Mouse (Mus musculus) embryonic fibroblast, embryonic 13.5 days (primary cell): Measurements from ENCODE around the gene Rbm6. TPM values are rescaled to one million over a fixed set of nuclear protein-coding genes. Genes with fewer than 3 reads are reported as not detected.

ENCODE experiments used
- H3K27ac ChIP-seq: 2 replicates; pipeline ENCODE4 v1.5.1; 2012; ENCODE audit warnings: low read length, control low read depth, inconsistent platforms; ENCODE audit not compliant: insufficient read depth
- H3K4me1 ChIP-seq: 2 replicates; pipeline ENCODE4 v1.6.1; 2011; ENCODE audit warnings: low read length; ENCODE audit not compliant: control insufficient read depth, insufficient read depth
- H3K4me3 ChIP-seq: 2 replicates; pipeline ENCODE4 v1.5.1; 2011; ENCODE audit warnings: mild to moderate bottlenecking, control low read depth, low read length; ENCODE audit not compliant: insufficient read depth
- CTCF ChIP-seq: IDR thresholded peaks from 2 replicates; pipeline ENCODE4 v1.5.1; 2011; ENCODE audit warnings: mild to moderate bottlenecking, control low read depth, low read length, moderate library complexity, borderline replicate concordance; ENCODE audit not compliant: insufficient read depth
- POLR2A ChIP-seq: IDR thresholded peaks from 2 replicates; pipeline ENCODE4 v1.6.1; 2011; ENCODE audit warnings: low read depth, mild to moderate bottlenecking, control low read depth, low read length, moderate library complexity
- polyA plus RNA-seq: library from polyadenylated mRNA; stranded (reverse); fragments of >200 nt; gene quantifications from 2 replicates; pipeline ENCODE4 v1.2.4, GENCODE M21; 2011; ENCODE audit warnings: low read depth; ENCODE audit not compliant: missing spikeins, insufficient read length

Gene Rbm6
- polyA plus RNA-seq, 1 experiment: 87.1 TPM

GRCm38 (mm10) chr9:107880411-107880810 lies 7.4 kb upstream of the Rbm6 start:
- no peak overlapping the region for H3K27ac ChIP-seq
- H3K4me3 ChIP-seq: no peak overlapping the region
- no peaks in the 10 kb centered on the region for H3K4me1 ChIP-seq
- TF ChIP-seq CTCF (no peak), POLR2A (no peak)

- peak overlapping the region; percentile 84 for H3K27ac ChIP-seq
- H3K4me3 ChIP-seq: peak overlapping the region; percentile 100
- peaks cover 3% of the 10 kb centered on the region; the same call in 1 of the 2 replicates for H3K4me1 ChIP-seq
- TF ChIP-seq POLR2A (peak; percentile 83), CTCF (no peak)
These were observed 513 bp downstream of the Rbm6 start for GRCm38 (mm10) chr9:107872350-107873098.

DNA sequence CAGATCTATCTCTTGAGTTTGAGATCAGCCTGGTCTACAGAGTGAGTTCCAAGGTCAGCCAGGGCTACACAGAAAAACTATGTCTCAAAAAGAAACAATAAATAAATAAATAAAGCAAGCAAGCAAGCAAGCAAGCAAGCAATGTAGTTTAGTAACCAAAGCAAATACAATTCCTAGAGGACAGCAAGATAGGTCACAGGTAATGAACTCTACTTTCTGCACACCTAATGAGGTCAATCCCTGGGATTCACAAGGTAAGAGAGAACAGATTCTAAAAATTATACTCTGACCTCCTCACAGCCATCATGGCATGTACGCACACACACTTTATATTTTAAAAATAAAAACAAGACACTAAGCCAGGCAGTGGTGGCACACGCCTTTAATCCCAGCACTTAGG lies 7.0 kb downstream of the Rbm6 start:
- no peaks in the 10 kb centered on the region for H3K4me1 ChIP-seq
- no peak overlapping the region for H3K4me3 ChIP-seq
- TF ChIP-seq CTCF (no peak), POLR2A (no peak)
- H3K27ac ChIP-seq: no peak overlapping the region

DNA sequence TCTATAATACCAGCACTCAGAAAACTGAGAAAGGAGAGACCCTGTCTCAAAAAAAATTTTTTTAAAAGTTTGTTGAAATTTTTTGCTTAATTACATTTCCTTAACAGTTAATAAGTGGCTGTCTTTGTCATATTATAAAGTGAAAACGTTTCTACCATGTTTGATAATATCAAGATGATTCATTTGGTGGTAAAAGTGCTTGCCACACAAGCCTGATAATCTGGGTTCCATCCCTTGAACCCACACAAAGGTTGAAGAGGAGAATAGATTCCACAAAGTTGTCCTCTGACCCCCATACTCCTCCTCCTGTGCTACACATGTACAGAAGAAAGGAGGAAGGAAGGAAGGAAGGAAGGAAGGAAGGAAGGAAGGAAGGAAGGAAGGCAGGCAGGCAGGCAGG lies 8.5 kb downstream of the Rbm6 start:
- no peak overlapping the region for H3K4me3 ChIP-seq
- TF ChIP-seq POLR2A: no peak
- no peak for TF ChIP-seq CTCF
- no peak overlapping the region for H3K27ac ChIP-seq
- no peaks in the 10 kb centered on the region for H3K4me1 ChIP-seq

DNA sequence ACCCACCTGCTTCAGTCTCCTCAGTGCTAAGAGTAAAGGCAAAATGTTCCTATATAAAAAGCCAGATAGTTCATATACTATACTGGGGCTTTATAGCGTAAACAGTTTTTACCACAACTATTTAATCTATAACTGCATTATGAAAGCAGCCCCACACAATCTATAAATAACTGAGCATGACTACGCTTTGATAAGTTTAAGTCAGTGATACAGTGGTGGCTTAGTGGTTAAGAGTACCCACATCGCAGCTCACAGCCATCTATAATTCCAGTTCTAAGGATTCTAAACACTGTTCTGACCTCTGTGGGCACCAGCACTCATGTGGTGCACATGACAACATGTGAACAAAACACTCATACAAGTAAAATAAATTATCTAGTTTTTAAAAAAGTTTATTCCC lies 14.7 kb downstream of the Rbm6 start:
- Histone ChIP-seq H3K4me1 (no peaks in the 10 kb centered on the region), H3K27ac (no peak overlapping the region), H3K4me3 (no peak overlapping the region)
- TF ChIP-seq POLR2A (no peak), CTCF (no peak)

- H3K4me3 ChIP-seq: no peak overlapping the region
- TF ChIP-seq CTCF: no peak
- no peak for TF ChIP-seq POLR2A
- no peaks in the 10 kb centered on the region for H3K4me1 ChIP-seq
- H3K27ac ChIP-seq: no peak overlapping the region
These were observed 24.1 kb downstream of the Rbm6 start for GRCm38 (mm10) chr9:107848922-107849321.

GRCm38 (mm10) chr9:107842709-107843108 lies 30.3 kb downstream of the Rbm6 start:
- H3K4me1 ChIP-seq: no peaks in the 10 kb centered on the region
- no peak for TF ChIP-seq POLR2A
- no peak for TF ChIP-seq CTCF
- H3K4me3 ChIP-seq: no peak overlapping the region
- H3K27ac ChIP-seq: no peak overlapping the region

- Histone ChIP-seq H3K4me1 (no peaks in the 10 kb centered on the region), H3K27ac (no peak overlapping the region), H3K4me3 (no peak overlapping the region)
- TF ChIP-seq CTCF: no peak
- no peak for TF ChIP-seq POLR2A
These were observed 34.2 kb downstream of the Rbm6 start for GRCm38 (mm10) chr9:107838869-107839268.

GRCm38 (mm10) chr9:107833826-107834225 lies 39.2 kb downstream of the Rbm6 start:
- peak overlapping the region; percentile 88 for H3K27ac ChIP-seq

GRCm38 (mm10) chr9:107831765-107832164 lies 41.3 kb downstream of the Rbm6 start:
- no peak overlapping the region for H3K4me3 ChIP-seq
- H3K4me1 ChIP-seq: peaks cover 2% of the 10 kb centered on the region; the same call in 1 of the 2 replicates
- no peak for TF ChIP-seq CTCF
- TF ChIP-seq POLR2A: no peak
- no peak overlapping the region for H3K27ac ChIP-seq

More at GRCm38 (mm10) chr9:107833826-107834225, 39.2 kb downstream of the Rbm6 start:
- Histone ChIP-seq H3K4me3 (no peak overlapping the region), H3K4me1 (peaks cover 2% of the 10 kb centered on the region; the same call in 1 of the 2 replicates)
- TF ChIP-seq POLR2A (no peak), CTCF (no peak)

- H3K27ac ChIP-seq: no peak overlapping the region
- H3K4me1 ChIP-seq: no peaks in the 10 kb centered on the region
- TF ChIP-seq POLR2A: no peak
- no peak for TF ChIP-seq CTCF
- no peak overlapping the region for H3K4me3 ChIP-seq
These were observed 60.9 kb downstream of the Rbm6 start for GRCm38 (mm10) chr9:107812132-107812531.

DNA sequence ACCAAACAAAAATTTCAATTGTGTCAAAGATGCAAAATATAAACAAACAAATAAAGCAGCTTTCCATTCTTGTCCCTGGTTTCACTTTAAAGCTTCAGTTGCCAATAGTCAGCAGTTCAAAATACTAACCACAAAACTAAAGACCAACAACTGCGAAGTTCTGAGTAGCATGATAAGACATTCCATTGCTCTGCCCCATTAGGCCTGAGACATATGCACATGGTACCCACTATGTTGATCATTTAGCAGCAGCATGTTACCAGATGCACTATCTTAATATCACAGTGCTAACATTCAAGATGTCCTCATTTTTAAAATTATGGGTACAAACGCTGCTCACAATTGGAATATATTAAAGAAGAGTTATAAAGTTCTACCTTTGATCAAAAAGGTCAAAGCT lies 62.1 kb downstream of the Rbm6 start:
- Histone ChIP-seq H3K27ac (no peak overlapping the region), H3K4me1 (no peaks in the 10 kb centered on the region)
- TF ChIP-seq CTCF: no peak
- no peak for TF ChIP-seq POLR2A

More for the DNA sequence above, 62.1 kb downstream of the Rbm6 start:
- no peak overlapping the region for H3K4me3 ChIP-seq
